Mouse (Mus musculus) monocyte, adult 5-6 weeks (primary cell): ENCODE measurements around the gene Suds3. TPM values are rescaled to one million over a fixed set of nuclear protein-coding genes. Genes with fewer than 3 reads are reported as not detected.
A peak's percentile ranks its signal among the peaks of the same experiment; 100 is the strongest.

Experiments
- ATAC-seq: fragments of 153-309, 156-312 bp; replicated peaks from 2 replicates; pipeline ENCODE4 v1.8.0; 2017; ENCODE audit warnings: mild to moderate bottlenecking; ENCODE audit not compliant: low TSS enrichment, insufficient number of reproducible peaks, severe bottlenecking, poor library complexity, low FRiP score
- total RNA-seq: library from RNA; stranded (forward); fragments of 200-1000, 200-491, 200-594 nt; gene quantifications from 3 replicates; pipeline ENCODE4 v1.2.3, GENCODE M21; 2017

Suds3 gene
- total RNA-seq, 1 experiment from 2014 or later, result 95.5 TPM

DNA sequence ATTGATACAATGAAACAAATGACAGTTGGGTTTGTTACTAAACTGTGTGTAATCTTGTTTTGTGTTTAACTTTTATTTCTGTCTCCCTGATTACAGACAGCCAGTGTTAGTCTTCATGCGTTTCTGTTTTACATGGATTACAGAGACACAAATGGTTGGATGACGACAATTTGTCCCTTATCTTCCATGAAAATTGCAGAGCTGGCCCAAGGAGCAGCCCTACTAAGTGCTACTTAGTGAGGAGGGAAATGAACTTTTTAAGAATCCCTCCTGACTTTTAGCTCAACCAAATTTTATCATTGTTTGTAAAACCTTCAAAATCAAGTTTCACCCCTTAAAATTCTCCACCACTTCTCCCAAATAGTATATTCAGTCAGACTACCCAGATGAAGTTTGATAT, 2.3 kb upstream of the Suds3 start:
- no peak for ATAC-seq

DNA sequence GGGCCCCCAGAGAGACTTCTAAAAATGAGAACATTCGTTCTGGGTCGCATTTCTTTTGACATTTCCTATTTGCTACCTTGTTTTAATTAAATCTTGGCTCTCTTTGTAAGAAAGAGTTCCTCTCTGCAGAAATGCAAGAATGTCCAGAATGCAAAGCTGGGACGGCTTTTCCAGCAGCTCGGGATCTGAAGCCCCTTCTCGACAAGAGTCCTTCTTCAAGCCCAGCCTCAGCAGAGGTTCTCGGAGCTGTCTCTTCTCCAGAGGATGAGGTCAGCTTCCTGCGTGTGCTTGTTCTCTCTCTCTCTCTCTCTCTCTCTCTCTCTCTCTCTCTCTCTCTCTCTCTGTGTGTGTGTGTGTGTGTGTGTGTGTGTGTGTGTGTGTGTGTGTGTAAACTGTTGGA, 1.8 kb upstream of the Suds3 start:
- ATAC-seq, result no peak

DNA sequence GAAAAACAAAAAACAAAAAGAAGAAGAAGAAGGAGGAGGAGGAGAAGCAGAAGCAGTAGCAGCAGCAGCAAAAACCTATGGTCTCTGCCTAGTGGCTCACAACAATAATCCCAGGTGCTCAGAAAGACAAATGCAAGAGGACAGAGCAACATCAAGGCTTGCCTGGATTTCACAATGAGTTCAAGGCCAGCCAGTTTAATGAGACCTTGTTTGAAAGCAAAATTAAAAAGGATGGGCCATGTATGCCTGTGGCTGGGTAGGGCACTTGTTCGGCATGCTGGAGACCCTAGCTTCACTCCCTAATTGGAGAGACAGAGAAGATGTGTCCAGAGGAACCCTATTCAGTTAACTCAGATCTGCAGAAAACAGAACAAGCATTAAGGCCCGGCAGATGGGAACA, 1.3 kb upstream of the Suds3 start:
- ATAC-seq, result no peak

DNA sequence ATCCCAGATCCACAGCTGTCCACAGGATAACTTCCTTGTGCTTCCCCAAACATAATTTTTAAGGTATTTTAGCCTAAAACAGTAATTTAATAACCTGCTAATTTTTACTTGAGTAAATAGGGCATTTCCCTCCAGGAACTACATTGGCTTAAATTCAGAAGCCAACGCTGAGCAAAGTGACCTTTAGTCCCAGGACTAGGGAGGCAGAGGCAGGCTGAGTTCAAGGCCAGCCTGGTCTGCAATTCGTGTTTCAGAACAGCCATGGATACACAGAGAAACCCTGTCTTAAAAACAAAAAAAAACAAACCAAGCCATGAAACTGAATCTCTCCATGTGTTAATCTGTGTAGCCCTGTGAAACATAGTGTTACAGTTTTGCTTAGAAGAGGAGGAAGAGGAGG, 747 bp upstream of the Suds3 start:
- no peak for ATAC-seq

DNA sequence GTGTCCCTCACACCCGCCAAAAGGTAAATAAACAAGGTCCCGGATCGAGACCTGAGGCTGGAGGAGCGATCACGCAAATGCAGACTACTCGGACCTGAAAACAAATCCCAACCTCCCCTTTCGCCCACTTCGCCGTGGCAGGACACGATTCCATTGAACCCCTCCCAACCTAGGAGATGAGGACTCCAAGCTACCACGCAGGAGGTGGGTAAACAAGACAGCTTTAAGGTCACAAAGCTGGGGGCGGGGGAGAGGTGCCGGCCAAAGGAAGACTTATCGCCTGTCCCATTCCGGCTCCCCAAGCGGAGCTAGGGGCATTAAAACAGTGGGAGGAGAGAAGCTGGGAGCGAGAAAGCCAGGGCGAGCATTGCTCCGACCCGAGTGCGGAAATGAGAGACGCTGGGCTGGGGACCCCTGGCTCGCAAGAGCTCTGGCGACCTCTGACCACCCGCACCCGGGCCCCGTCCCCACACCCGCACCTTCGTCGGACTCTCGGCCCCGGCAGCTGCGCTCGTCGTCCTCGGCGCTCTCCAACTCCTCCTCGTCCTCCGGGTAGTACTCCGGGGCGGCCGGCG, 633 bp downstream of the Suds3 start:
- no peak for ATAC-seq

DNA sequence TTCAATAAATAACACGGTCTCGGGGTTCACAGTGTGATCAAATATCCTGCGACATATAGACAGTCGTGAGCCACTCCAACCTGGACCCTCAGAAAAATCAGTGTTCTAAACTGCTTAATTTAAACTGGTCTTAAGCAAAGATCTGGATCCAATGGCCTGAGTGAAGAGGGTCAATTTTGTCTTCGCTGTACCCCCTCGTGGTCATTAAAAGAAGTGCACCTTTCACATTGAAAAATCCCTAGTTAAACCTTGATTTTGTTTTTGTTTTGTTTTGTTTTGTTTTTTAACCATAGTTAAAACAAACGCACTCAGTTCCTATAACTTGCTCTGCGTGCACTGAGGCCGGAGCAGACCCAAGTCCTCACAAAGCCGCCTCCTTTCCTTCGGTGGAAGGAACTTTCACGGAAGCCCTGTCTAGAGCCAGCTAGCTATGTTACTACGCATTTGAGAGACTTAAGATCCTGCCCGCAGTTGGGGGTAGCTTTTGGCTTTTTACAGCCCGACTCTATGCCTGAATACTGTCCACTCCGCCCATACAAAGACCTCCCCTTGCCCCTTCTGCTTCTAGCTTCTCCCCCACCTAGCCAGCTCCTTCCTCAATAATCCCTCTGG, 1.2 kb downstream of the Suds3 start:
- ATAC-seq, result no peak

DNA sequence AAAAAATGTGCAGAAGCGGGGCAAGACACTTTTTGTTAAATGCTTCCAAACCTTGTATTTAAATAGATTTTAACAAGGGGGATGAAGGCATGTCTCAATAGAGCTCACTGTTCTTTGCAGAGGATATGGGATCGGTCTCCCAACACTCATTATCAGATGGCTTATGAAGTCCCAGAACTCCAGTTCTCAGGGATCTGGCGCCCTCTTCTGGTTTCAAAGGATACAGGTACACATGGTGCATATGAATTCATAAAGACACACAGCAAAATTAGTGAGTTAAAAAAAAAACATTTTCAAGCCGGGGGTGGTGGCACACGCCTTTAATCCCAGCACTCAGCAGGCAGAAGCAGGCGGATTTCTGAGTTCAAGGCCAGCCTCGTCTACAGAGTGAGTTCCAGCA, 2.6 kb downstream of the Suds3 start:
- ATAC-seq, result no peak

DNA sequence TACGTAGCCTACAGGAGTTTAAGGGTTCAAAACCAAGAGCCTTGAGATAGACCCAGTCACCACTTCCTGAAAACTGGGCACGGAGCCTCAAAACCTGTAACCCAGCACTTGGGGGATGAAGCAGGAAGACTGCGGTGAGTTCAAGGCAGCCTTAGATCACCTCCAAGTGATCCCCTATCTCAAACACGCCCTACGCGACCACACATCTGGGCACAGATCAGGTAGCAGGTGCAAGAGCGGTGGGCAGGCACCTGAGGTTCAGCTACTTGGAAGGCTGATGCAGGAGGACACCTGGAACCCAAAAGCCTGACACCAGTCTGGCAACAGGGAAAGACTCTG, 4.2 kb downstream of the Suds3 start:
- no peak for ATAC-seq

DNA sequence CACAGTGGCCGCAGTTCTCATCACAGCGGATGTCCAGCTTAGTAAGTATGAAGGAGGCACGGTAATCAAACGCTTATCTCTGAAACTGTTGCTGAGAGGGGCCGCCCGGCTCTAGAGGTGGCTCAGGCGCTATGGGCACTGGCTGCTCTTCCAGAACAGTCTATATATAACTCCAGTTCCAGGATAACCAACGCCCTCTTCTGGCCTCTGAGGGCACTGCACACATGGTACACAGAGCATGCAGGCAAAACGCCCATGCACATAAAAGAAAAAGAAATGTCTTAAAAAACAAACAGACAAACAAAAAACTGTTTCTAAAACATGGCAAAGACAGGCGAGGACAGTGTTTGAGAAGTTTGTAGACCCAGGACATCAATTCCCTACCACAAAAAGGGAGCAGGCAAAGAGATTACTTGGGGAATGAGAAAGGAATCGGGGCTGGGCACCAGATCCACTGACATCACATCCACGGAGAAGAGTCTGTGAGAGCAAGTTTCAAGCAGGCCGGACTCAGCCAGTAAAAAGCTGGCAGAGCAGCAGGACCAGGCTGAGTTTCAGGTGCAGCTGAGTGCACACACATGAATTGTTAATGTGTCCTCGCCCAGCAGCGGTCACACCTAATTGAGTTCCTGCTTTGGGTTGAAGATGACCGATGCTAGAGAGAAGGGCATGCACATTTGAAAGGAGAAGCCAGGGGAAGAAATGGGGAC, 4.7 kb downstream of the Suds3 start:
- no peak for ATAC-seq

DNA sequence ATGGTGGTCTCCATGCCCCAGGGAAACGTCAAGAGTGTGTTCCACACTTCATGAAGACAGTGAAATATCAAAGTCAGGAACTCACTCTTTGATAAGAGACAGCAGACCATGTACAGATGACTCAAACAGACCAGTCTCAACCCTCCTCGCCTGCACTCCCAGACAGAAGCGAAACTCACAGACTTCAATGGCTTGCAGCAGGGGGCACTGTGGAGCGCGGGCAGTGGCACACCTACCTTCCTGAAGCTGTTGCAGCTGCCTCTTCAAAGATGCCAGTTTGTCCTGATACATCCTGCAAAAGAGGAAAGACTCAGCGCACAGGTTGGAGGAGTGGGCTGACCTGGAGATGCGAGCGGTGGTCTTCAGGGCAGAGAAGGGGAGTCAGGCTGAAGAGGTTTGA, 6.4 kb downstream of the Suds3 start:
- ATAC-seq, result no peak

DNA sequence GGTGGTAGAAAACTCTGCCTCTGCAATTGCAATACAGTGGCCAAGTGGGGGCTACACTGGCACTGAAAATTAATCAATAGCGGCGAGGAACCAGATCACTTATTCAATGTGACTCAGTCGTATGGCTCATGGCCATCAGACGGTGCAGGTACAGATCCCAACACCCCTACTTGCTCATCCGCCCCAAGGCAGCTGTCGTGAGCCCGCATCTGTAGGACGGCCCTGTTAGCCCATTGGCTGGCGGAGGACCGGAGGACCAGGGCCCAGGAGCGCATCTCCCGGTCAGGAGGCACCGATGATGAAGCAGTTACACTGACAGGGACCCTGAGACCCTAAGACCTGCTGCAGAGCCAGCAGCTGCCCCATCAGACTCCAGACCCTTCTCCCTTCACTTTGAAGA, 7.2 kb downstream of the Suds3 start:
- ATAC-seq, result no peak

DNA sequence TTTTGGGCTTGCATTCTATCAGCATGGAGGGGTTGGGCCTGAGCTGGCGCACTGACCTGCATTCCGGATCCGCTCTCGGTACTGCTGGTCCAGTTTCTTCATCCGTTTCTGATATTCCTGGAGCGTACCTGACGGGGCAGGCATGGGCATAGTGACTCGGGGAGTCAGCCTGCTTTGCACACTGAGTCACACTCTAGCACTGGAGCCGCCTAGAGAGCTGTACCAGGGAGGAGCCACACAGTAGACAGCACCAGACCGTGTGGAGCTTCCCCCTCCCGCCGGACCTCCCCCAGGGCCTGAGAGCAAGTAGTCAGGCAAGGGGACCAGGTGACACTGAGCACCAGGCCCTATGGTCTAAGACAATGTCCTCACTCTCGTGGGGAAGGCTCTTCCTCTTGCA, 7.6 kb downstream of the Suds3 start:
- no peak for ATAC-seq

DNA sequence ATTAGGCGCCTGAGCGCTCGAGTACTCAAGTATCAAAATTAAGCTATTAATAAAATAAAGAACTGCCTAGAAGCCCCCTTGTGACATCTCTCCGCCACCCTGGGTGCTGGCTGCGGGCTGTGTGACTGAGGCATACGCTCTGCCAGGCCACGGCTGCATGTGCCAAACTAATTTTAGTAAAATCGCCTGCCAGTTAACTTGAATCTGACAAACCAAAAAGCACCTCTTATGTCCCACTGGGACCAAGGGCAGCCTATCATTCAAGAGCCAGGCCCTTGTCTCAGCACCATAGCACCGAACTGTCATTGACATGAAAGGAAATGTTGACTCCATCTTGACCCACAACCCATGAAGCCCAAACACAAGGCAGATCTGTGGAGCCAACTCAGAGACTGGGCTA, 10.2 kb downstream of the Suds3 start:
- ATAC-seq, result no peak

DNA sequence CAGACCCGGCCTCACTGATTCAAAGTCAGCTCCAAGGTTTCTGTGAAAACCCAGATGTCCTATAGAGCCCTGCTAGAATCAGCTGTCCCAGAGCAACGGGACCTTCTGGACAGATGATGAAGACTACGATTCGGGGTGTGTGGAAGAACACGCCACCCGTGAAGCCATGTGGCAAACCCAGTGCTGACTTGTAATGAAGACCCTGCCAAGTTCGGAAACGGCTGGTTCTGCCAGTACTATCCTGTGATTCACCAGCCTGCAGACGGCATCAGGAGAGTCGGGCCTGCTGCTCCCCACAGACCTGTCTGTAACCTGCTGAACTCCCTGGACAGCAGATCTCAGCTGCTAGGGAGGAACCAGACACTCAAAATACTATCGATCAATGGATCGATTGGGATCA, 11.6 kb downstream of the Suds3 start:
- no peak for ATAC-seq

DNA sequence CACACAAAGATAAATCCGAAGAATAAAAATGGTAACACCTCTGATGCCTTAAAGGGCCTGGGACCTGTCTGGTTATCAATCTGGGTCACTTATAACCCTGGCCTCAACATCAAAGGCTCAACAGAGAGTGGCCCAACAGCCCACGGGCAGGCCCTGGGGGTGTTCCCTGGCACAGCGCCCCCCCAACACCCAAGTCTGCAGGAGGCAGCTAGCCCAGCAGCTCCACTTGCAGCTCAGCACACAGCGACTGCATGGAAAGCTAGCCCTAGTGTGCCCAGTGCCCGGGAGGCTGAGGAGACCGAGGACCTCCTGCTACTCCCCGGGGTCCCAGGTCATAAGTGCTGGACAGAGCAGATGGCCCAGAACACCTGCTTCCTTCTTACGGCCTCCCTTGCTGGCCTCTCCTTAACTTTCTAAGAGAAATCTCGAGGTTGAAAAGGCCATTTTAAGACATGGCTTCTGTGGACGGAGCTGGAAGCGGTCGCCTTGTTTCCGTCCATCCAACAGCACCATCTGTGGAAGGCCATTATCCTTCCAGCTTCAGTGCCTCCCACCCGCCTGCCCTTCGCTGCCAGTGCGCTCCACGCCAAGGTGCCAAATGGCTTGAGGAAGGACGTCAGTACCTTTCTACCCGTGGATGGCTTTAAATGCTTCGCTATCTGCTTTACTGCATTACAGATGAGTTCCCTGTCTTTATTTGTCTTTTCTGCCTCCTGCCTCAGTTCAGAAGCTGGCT, 12.6 kb downstream of the Suds3 start:
- no peak for ATAC-seq

DNA sequence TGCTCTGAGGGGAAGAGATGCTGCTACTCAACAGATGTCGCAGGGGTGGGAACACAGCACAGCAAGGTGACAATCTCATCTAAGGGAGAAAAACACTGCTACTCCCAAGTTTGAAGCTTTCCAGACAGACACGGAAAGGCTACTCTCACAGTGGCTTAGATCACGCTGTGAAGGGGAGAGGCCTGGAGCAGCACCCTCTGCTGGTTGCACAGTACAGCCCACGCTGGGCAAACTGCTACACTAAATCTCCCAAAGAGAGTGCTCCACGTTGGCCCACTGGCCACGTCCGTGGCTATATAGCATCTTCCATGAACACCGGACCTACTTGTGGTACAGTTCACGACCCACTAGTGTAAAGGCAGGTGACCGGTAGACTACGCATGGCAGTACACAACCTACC, 16.2 kb downstream of the Suds3 start:
- ATAC-seq, result no peak

DNA sequence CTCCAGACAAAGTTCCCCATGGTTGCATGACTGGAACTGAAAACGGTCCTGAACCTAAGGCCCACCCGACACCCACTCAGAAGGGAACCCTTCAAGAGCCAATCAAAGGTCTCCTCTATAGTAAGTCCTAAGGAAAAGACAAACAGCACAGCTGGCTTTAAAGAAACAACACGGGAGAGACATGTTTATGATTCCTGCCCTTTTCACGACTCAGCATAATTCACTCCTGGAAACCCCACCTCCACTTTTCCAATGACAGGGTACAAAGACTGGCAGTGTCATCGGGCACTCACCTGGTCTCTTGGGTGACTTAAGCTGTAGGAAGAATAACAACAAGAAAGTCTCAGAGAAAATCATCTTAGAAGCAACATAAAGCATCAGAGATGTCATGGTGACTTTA, 16.9 kb downstream of the Suds3 start:
- ATAC-seq, result no peak

DNA sequence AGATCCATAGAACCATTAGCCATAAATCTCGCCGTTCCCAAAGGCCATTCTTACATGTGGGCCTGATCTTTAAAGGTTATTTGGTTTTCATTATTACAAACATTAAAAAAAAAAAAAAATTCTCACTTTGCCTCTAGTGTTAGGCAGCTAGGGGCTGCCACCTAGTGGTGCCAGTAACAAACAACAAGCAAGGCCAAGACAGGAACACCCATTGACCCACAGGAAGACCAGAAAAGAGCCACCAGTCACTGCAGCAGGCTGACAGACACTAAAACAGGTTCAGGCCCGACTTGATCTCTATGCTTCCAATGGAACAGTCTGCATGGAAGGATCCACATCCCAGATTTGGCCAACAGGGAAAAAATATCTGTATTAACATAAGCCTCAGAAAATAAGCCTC, 19.2 kb downstream of the Suds3 start:
- peak; percentile 54; the same call in 1 of the 2 replicates for ATAC-seq

DNA sequence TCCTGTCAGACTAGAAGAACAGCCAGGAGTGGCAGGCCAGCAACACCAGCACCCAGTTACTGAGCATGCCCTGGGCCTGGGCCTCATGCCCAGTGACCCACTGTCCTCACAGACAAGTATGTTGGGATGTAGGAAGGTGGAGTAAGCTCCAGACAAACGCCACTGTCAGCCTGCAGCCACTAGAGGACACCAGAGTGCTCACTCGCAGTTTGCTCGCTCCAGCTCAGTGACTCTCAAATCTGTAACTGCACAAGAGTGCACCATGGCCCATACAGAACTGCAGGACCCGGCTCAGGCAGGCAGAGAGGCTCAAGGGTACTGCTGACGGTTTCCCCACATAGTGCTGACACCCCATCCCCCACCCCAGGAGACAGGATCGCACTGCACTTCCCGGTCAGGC, 21.5 kb downstream of the Suds3 start:
- ATAC-seq, result no peak

DNA sequence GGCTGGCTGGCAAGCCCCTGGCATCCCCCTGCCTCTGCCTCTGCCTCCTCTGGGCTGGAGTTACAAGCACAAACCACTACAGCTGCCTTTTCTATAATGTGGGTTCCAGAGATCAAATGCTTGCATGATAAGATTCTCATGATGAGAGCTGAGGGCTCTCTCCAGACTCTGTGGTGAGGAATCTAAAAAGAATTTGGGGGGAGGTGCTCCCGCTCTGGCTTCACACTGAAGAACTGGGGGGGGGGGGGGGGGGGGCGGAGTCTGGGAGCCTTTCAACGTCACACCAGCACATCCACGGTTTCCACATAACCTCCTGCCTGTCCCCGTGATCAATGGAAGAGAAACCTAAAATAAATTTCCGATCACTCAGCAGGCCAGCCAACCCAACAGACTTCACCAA, 26.1 kb downstream of the Suds3 start:
- ATAC-seq, result no peak
